In genomic region chr9:77755403-77755784, GRCm38 (mm10) we compare ENCODE assay signal across 8 mouse cellular contexts. TPM values are rescaled to one million over a fixed set of nuclear protein-coding genes. Genes with fewer than 3 reads are reported as not detected.
DNase-seq lines count a peak whose midpoint lies in the region; ATAC-seq and TF ChIP-seq lines count a peak whose summit lies in the region.

No protein-coding gene starts in this region.

- no peaks in the 10 kb centered on the region for H3K9me3 ChIP-seq in CH12.LX (replicated peaks; ENCODE audit: low read length)
- no peaks in the 10 kb centered on the region for H3K9me3 ChIP-seq in forebrain, embryonic 14.5 days (replicated peaks; ENCODE audit: control insufficient read depth, low read length)
- H3K9me3 ChIP-seq in liver, embryonic 13.5 days (replicated peaks): no peaks in the 10 kb centered on the region

- dilution Hi-C loops in CH12.LX (cut with MboI; ENCODE audit: extremely low pct_ligation_motif_present, extremely low pct_unique_long_range_greater_than_20kb, low sequenced_read_pairs): no loop called here

- H3K27ac ChIP-seq in heart, adult 2 months: peak overlapping the region; percentile 78
- no peak overlapping the region for H3K27ac ChIP-seq in CH12.LX (ENCODE audit: insufficient read depth, low read depth)
- H3K27ac ChIP-seq in forebrain, embryonic 14.5 days (ENCODE audit: low read depth, low read length): no peak overlapping the region
- peak overlapping the region; percentile 92 for H3K27ac ChIP-seq in liver, embryonic 13.5 days

- DNase-seq in heart, adult 2 months: no peak
- no peak for DNase-seq in heart, adult 18-20 months
- DNase-seq in CH12.LX (ENCODE audit: extremely low read depth) (no peak), adipocyte (ENCODE audit: low spot score) (no peak)
- DNase-seq in forebrain, embryonic 14.5 days (ENCODE audit: low spot score): peak; percentile 14
- DNase-seq in liver, embryonic 13.5 days: no peak
- no peak for DNase-seq in embryo, embryonic 10 days (ENCODE audit: low spot score)
- no peak for DNase-seq in gastrocnemius, adult 18-20 months (ENCODE audit: low spot score)

- H3K27me3 ChIP-seq in heart, adult 2 months (ENCODE audit: control insufficient read depth, insufficient read depth, low read length): no peaks in the 10 kb centered on the region
- no peaks in the 10 kb centered on the region for H3K27me3 ChIP-seq in CH12.LX (replicated peaks)
- no peaks in the 10 kb centered on the region for H3K27me3 ChIP-seq in forebrain, embryonic 14.5 days (replicated peaks; ENCODE audit: control insufficient read depth, insufficient read depth, low read length)
- 0 out of 2 replicates have a peak, but pooled peaks cover 8% of the 10 kb centered on the region for H3K27me3 ChIP-seq in liver, embryonic 13.5 days

- WGBS in heart, adult 2 months: 29% methylated on average over 9 of the region's 9 CpGs
- WGBS in forebrain, embryonic 14.5 days: 14% methylated on average over 9 of the region's 9 CpGs
- WGBS in liver, embryonic 13.5 days (ENCODE audit: insufficient replicate concordance): 13% methylated on average over 9 of the region's 9 CpGs

- peaks cover 3% of the 10 kb centered on the region for H3K4me1 ChIP-seq in heart, adult 2 months (ENCODE audit: control insufficient read depth, insufficient read depth, low read length)
- peaks cover 6 to 62% of the 10 kb centered on the region in 2 experiments for H3K4me1 ChIP-seq in CH12.LX (ENCODE audit: control insufficient read depth in 1 of 2, insufficient read depth in 2 of 2)
- peaks cover 10% of the 10 kb centered on the region for H3K4me1 ChIP-seq in forebrain, embryonic 14.5 days (ENCODE audit: control insufficient read depth, insufficient read depth, low read length)
- peaks cover 60% of the 10 kb centered on the region for H3K4me1 ChIP-seq in liver, embryonic 13.5 days (replicated peaks)

- intact Hi-C loops in heart, adult 2 months (cut with DNase I): no loop called here

- peak overlapping the region; percentile 9 for H3K4me2 ChIP-seq in CH12.LX (ENCODE audit: insufficient read depth, low read depth, poor library complexity, severe bottlenecking)
- peak overlapping the region; percentile 55 for H3K4me2 ChIP-seq in forebrain, embryonic 14.5 days (ENCODE audit: low read length)
- peak overlapping the region; percentile 82 for H3K4me2 ChIP-seq in liver, embryonic 13.5 days

- TF ChIP-seq EP300 in heart, adult 2 months (IDR thresholded peaks at IDR 0.05; ENCODE audit: insufficient read depth, low read depth, low read length): no peak
- TF ChIP-seq EP300 in CH12.LX (IDR thresholded peaks at IDR 0.05; ENCODE audit: low read length): no peak

- no peak for TF ChIP-seq POLR2A in heart, adult 2 months (IDR thresholded peaks at IDR 0.05; ENCODE audit: insufficient read depth, low read depth, low read length)
- TF ChIP-seq POLR2A in CH12.LX (IDR thresholded peaks at IDR 0.05; ENCODE audit: low read depth, low read length): no peak

- ATAC-seq in forebrain, embryonic 14.5 days: no peak
- no peak for ATAC-seq in liver, embryonic 13.5 days (ENCODE audit: low read depth)

- peaks cover 2% of the 10 kb centered on the region for H3K36me3 ChIP-seq in heart, adult 2 months (ENCODE audit: control insufficient read depth, insufficient read depth, low read length)
- peaks cover 0 to 26% of the 10 kb centered on the region in 2 experiments for H3K36me3 ChIP-seq in CH12.LX (replicated peaks in 1 of 2; ENCODE audit: control insufficient read depth in 1 of 2, insufficient read depth in 1 of 2, low read length in 1 of 2)
- H3K36me3 ChIP-seq in forebrain, embryonic 14.5 days (ENCODE audit: control insufficient read depth, insufficient read depth, low read length): no peaks in the 10 kb centered on the region
- H3K36me3 ChIP-seq in liver, embryonic 13.5 days: peaks cover 25% of the 10 kb centered on the region

- TF ChIP-seq CTCF in heart, adult 2 months (IDR thresholded peaks at IDR 0.05): no peak
- no peak for TF ChIP-seq CTCF in CH12.LX (conservative IDR thresholded peaks at IDR 0.05 in 1 of 2, IDR thresholded peaks at IDR 0.05 in 1 of 2; ENCODE audit: low read depth in 2 of 2, low read length in 2 of 2)

- no peak for TF ChIP-seq RAD21 in CH12.LX (IDR thresholded peaks at IDR 0.05; ENCODE audit: low read depth, low read length)

- no peak overlapping the region; the same call in 1 of the 2 replicates for H3K9ac ChIP-seq in heart, adult 2 months (ENCODE audit: low read depth, low read length)
- peak overlapping the region; percentile 47 for H3K9ac ChIP-seq in CH12.LX (ENCODE audit: insufficient read depth, low read depth)
- H3K9ac ChIP-seq in forebrain, embryonic 14.5 days (ENCODE audit: low read length): peak overlapping the region; percentile 88
- peak overlapping the region; percentile 93 for H3K9ac ChIP-seq in liver, embryonic 13.5 days

- in situ Hi-C loops in CH12.LX (cut with MboI; ENCODE audit: low pct_ligation_motif_present, low pct_unique_long_range_greater_than_20kb, low sequenced_read_pairs): loop anchor here (10.0 kb wide), 1 partner anchor 51 kb away; no protein-coding TSS in a partner anchor

- H3K79me2 ChIP-seq in heart, adult 2 months (replicated peaks; ENCODE audit: control insufficient read depth, insufficient read depth, low read length): no peaks in the 10 kb centered on the region; the same call in 1 of the 2 replicates
- peaks cover 23% of the 10 kb centered on the region; the same call in 1 of the 2 replicates for H3K79me2 ChIP-seq in CH12.LX (replicated peaks; ENCODE audit: control insufficient read depth, extremely low read depth, insufficient read depth, poor library complexity, severe bottlenecking)

- H3K4me3 ChIP-seq in heart, adult 2 months: peak overlapping the region; percentile 78
- H3K4me3 ChIP-seq in CH12.LX (replicated peaks in 1 of 3; ENCODE audit: low read depth in 2 of 3, low read length in 2 of 3, poor library complexity in 1 of 3): peak overlapping the region; percentile 61 to 86 (median 86)
- H3K4me3 ChIP-seq in forebrain, embryonic 14.5 days (ENCODE audit: low read depth, low read length): peak overlapping the region; percentile 80
- H3K4me3 ChIP-seq in liver, embryonic 13.5 days (replicated peaks): peak overlapping the region; percentile 95

TF ChIP-seq in CH12.LX, 34 proteins besides CTCF, POLR2A, EP300 and RAD21:
- TF ChIP-seq MYC (IDR thresholded peaks at IDR 0.05; ENCODE audit: low read depth, low read length): no peak
- TF ChIP-seq SIN3A (IDR thresholded peaks at IDR 0.05; ENCODE audit: low read length): no peak
- TF ChIP-seq MAZ (IDR thresholded peaks at IDR 0.05; ENCODE audit: low read depth, low read length): no peak
- TF ChIP-seq ZKSCAN1 (IDR thresholded peaks at IDR 0.05; ENCODE audit: borderline replicate concordance, low read depth, low read length): no peak
- TF ChIP-seq POLR2AphosphoS2 (IDR thresholded peaks at IDR 0.05; ENCODE audit: low read depth, low read length): no peak
- TF ChIP-seq TBP (conservative IDR thresholded peaks at IDR 0.05; ENCODE audit: low read depth, low read length): no peak
- no peak for TF ChIP-seq USF2 (conservative IDR thresholded peaks at IDR 0.05; ENCODE audit: low read depth, low read length)
- TF ChIP-seq USF1 (IDR thresholded peaks at IDR 0.05; ENCODE audit: low read depth, low read length): no peak
- TF ChIP-seq ZC3H11A (IDR thresholded peaks at IDR 0.05; ENCODE audit: low read depth, low read length): no peak
- TF ChIP-seq RCOR1 (conservative IDR thresholded peaks at IDR 0.05; ENCODE audit: low read depth, low read length): no peak

RNA-seq across cellular contexts. Expression of gene Gclc, which starts 1.1 kb away (rescaled TPM):
- total RNA-seq in heart, adult 2 months (2021): 10 to 100 TPM; 10.6 to 12.0 TPM
- 6.6 and 9.3 TPM in 2 replicates for polyA plus RNA-seq in heart, adult 2 months (2012; rRNA removed)
- total RNA-seq in heart, adult 18-20 months (2021): 10 to 100 TPM; 11.6 to 13.5 TPM
- total RNA-seq in CH12.LX (2012; rRNA removed): 20.4 and 22.6 TPM in 2 replicates
- 35.7 and 39.2 TPM in 2 replicates for total RNA-seq in CH12.LX (2014; rRNA removed)
- polyA plus RNA-seq in CH12.LX (2012; ENCODE audit: insufficient read length, low read depth): 78.3 and 84.8 TPM in 2 replicates
- polyA plus RNA-seq in forebrain, embryonic 14.5 days (2014; fragmentation: Nextera tagmentation; extraction: Ambion mirVana): 17.2 and 20.3 TPM in 2 replicates
- polyA plus RNA-seq in liver, embryonic 13.5 days (2015; fragmentation: Nextera tagmentation; extraction: Ambion mirVana): 23.5 and 25.1 TPM in 2 replicates
- total RNA-seq in gastrocnemius, adult 18-20 months (2021): 10 to 100 TPM in 1 of 2 experiments, 1 to 10 TPM in 1; 9.1 to 10.6 TPM

Comparison
In these comparisons a context has a peak if more than half of its experiments do, and no peak if none do; other contexts are left out.
1. H3K27ac ChIP-seq: peak in heart, adult 2 months (single experiment) and liver, embryonic 13.5 days (single experiment); none in CH12.LX (single experiment) and forebrain, embryonic 14.5 days (single experiment).
2. H3K4me2 ChIP-seq: peak in every context shown above with its lines; median percentile 82 in liver, embryonic 13.5 days; 55 in forebrain, embryonic 14.5 days; 9 in CH12.LX.
3. Peak in every context shown above with its lines, with median percentiles within 50 percentile points of each other: H3K4me3 ChIP-seq.